Mouse (Mus musculus): ENCODE results near the gene Tssk1. TPM values are rescaled to one million over a fixed set of nuclear protein-coding genes. Genes with fewer than 3 reads are reported as not detected.

The Tssk1 gene
- polyA plus RNA-seq (2012): not detected in 2 replicates

DNA sequence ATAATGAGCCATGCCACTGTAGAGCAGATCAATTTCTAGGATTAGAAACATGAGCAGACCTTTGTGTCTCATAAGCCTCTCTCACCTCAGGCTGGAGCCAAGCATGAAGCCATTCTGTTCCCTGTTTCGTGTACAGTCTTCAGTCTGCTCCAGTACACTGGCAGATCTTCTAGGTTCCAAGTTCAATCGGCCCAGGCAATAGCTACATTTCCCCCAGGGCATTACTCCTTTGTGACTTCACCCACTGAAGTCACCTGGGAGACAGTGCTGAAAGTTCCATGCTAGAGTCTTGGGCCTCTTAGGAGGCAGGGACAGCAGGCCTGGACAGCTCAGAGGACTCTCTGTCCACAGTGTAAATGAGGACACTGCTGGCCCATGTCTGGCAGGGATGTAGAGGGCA is at the start of gene Tssk1:
Tssk1 (plus strand) TSS at position 301 of the 400 bp plus-strand sequence.
- H3K9me3 ChIP-seq (ENCODE audit: control insufficient read depth, low read length): no peaks in the 10 kb centered on the region
- H3K27me3 ChIP-seq (ENCODE audit: control insufficient read depth): 0 out of 2 replicates have a peak, but pooled peaks cover 2% of the 10 kb centered on the region
- H3K4me1 ChIP-seq (ENCODE audit: control insufficient read depth): peaks cover 29% of the 10 kb centered on the region
- peaks cover 16% of the 10 kb centered on the region for H3K36me3 ChIP-seq (ENCODE audit: control insufficient read depth)
- H3K4me3 ChIP-seq (replicated peaks): no peak within 1 kb of the TSS
- TF ChIP-seq GATA1 (IDR thresholded peaks at IDR 0.05; ENCODE audit: low read length) (no peak), TAL1 (IDR thresholded peaks at IDR 0.05; ENCODE audit: low read length) (no peak)

DNA sequence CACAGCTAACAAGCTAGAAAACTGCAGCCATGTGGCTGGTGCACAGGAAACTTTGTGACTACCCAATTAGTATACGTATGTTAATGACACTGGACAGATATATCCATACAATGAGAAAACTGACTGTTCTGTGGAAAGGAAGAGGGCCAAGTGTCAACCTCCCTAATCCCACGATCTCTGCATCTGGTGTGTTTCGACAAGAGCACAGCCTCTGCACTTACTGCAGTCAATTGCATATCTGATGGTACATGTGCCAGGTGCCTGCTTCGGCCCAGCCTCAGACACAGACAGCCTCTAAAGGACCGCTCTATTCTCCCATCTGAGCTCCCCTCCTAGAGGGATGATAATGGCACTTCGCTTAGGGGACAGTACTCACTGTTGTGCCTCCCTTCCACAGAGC is 45.6 kb upstream of the Tssk1 start:
- Histone ChIP-seq H3K4me3 (replicated peaks) (no peak overlapping the region), H3K27me3 (ENCODE audit: control insufficient read depth) (no peaks in the 10 kb centered on the region), H3K9me3 (ENCODE audit: control insufficient read depth, low read length) (no peaks in the 10 kb centered on the region), H3K36me3 (ENCODE audit: control insufficient read depth) (peaks cover 93% of the 10 kb centered on the region), H3K4me1 (ENCODE audit: control insufficient read depth) (no peaks in the 10 kb centered on the region)
- TF ChIP-seq GATA1 (IDR thresholded peaks at IDR 0.05; ENCODE audit: low read length) (no peak), TAL1 (IDR thresholded peaks at IDR 0.05; ENCODE audit: low read length) (no peak)

DNA sequence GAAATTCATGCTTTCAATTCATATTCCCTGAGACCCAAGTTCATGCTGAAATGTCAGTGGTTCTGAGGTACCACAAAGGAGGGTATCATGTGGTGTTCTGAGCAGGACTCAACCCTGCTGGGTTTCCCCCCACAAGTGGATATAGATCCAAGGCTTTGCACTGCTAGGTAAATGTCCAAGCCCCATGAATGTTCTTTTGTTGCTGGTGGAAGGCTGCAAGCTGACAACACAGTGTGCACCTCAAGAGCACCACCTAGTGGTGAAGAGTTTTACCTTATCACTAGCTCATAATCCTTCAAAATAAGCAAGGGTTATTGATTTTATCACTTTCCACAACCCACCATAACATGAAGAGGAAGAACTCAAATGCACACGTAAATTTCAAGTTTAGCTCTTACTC is 45.1 kb upstream of the Tssk1 start:
- H3K4me1 ChIP-seq (ENCODE audit: control insufficient read depth): no peaks in the 10 kb centered on the region
- H3K4me3 ChIP-seq (replicated peaks): no peak overlapping the region
- peaks cover 92% of the 10 kb centered on the region for H3K36me3 ChIP-seq (ENCODE audit: control insufficient read depth)
- no peak for TF ChIP-seq TAL1 (IDR thresholded peaks at IDR 0.05; ENCODE audit: low read length)
- no peaks in the 10 kb centered on the region for H3K27me3 ChIP-seq (ENCODE audit: control insufficient read depth)
- H3K9me3 ChIP-seq (ENCODE audit: control insufficient read depth, low read length): no peaks in the 10 kb centered on the region

DNA sequence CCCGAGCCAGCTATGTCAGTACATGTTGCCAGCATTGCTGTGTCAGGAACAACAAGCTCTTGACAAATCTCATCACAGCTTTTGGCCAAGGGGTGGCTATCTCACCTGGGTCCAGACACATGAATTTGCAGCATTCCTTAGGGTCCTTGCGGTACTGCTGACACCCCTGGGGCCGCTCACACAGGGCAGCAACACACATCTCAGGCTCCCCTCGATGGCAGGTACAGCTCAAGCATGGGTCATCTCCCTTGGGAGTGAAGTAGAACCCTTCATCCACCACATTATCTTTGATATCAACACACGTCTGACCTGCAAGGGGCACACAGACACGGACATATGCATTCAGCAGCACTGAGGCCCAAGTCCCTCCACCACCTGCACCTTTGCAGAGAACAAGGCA is 44.5 kb upstream of the Tssk1 start:
- H3K4me1 ChIP-seq (ENCODE audit: control insufficient read depth): no peaks in the 10 kb centered on the region
- TF ChIP-seq GATA1 (IDR thresholded peaks at IDR 0.05; ENCODE audit: low read length): no peak
- no peak for TF ChIP-seq TAL1 (IDR thresholded peaks at IDR 0.05; ENCODE audit: low read length)
- H3K4me3 ChIP-seq (replicated peaks): no peak overlapping the region
- peaks cover 92% of the 10 kb centered on the region for H3K36me3 ChIP-seq (ENCODE audit: control insufficient read depth)
- no peaks in the 10 kb centered on the region for H3K27me3 ChIP-seq (ENCODE audit: control insufficient read depth)
- no peaks in the 10 kb centered on the region for H3K9me3 ChIP-seq (ENCODE audit: control insufficient read depth, low read length)

DNA sequence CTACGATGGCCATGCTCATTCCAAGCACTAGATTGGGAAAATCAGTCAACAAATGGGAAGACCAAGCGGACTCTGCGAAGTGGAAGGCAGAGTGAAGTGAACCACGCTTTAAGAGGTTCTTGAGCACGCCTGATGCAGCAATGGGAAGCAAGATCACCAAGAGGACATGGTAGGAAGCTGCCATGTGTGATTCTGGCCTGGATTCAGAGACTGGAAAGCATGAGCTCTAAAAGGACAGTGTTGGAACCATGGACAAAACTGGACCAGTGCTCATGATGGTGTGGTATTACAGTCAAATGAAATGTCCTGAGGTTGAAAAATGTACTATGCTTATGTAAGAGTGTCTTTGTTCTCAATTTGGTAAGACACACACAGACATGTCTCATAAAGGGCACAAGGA is 42.7 kb upstream of the Tssk1 start:
- Histone ChIP-seq H3K4me1 (ENCODE audit: control insufficient read depth) (no peaks in the 10 kb centered on the region), H3K9me3 (ENCODE audit: control insufficient read depth, low read length) (no peaks in the 10 kb centered on the region), H3K36me3 (ENCODE audit: control insufficient read depth) (peaks cover 89% of the 10 kb centered on the region), H3K4me3 (replicated peaks) (no peak overlapping the region), H3K27me3 (ENCODE audit: control insufficient read depth) (no peaks in the 10 kb centered on the region)
- TF ChIP-seq TAL1 (IDR thresholded peaks at IDR 0.05; ENCODE audit: low read length) (no peak), GATA1 (IDR thresholded peaks at IDR 0.05; ENCODE audit: low read length) (no peak)

DNA sequence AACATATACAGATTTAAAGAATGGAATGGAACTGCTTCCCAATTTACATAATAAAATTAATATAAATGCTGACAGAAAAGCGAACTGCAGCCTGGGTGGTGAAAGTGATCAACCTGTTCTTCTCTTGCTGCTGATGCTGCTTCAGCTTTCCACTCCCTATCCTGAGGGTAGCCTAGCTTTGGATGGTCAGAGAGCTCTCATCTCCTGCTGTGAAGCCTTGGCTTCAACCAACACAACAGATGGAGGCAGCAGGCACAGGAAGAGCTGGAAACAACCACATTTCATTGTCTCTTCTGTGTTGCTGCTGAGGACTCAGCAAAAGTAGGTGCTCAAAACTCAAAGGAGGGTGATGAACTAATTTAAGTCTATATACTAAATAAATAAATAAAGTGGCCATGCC is 42.2 kb upstream of the Tssk1 start:
- H3K4me1 ChIP-seq (ENCODE audit: control insufficient read depth): no peaks in the 10 kb centered on the region
- no peak overlapping the region for H3K4me3 ChIP-seq (replicated peaks)
- no peaks in the 10 kb centered on the region for H3K27me3 ChIP-seq (ENCODE audit: control insufficient read depth)
- peaks cover 89% of the 10 kb centered on the region for H3K36me3 ChIP-seq (ENCODE audit: control insufficient read depth)
- no peaks in the 10 kb centered on the region for H3K9me3 ChIP-seq (ENCODE audit: control insufficient read depth, low read length)
- TF ChIP-seq TAL1 (IDR thresholded peaks at IDR 0.05; ENCODE audit: low read length) (no peak), GATA1 (IDR thresholded peaks at IDR 0.05; ENCODE audit: low read length) (no peak)

DNA sequence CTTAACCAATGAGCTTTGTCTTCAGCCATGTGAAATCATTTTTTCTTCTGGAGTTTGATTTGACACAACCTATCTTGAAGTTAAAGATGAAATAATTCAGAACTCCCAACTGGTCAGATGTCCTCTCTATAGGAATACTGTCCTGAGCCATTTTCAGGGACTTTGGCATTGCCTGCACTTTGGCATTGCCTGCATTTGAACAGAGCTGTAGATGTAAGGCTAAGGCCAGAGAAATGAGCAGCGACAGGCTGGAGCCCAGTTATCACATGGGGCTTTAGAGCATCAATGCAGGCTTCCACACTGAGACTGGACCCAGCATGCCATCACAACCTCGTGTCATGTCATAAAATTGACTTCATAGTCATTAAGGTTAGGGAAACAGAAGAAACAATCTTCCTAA is 40.8 kb upstream of the Tssk1 start:
- no peak overlapping the region for H3K4me3 ChIP-seq (replicated peaks)
- H3K4me1 ChIP-seq (ENCODE audit: control insufficient read depth): no peaks in the 10 kb centered on the region
- TF ChIP-seq TAL1 (IDR thresholded peaks at IDR 0.05; ENCODE audit: low read length) (no peak), GATA1 (IDR thresholded peaks at IDR 0.05; ENCODE audit: low read length) (no peak)
- no peaks in the 10 kb centered on the region for H3K27me3 ChIP-seq (ENCODE audit: control insufficient read depth)
- peaks cover 89% of the 10 kb centered on the region for H3K36me3 ChIP-seq (ENCODE audit: control insufficient read depth)
- no peaks in the 10 kb centered on the region for H3K9me3 ChIP-seq (ENCODE audit: control insufficient read depth, low read length)

DNA sequence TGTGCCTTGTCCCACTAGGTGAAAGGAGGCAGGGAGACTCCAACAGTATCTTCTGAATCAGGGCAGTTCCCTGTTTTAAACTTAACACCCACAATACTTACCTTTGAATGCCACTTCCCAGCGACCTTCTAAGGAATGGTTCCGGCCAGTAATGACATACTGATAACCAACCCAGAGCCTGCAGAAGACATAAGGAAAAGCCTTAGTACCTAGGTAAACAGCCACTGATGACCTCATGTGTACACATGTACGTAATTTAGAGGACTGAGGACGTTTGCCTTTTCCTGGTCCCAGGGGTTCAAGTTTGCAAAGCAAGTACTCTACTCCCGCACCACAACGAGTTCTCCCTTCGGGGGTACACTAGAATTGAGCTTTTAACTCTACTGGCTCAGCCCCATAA is 36.9 kb upstream of the Tssk1 start:
- TF ChIP-seq TAL1 (IDR thresholded peaks at IDR 0.05; ENCODE audit: low read length) (no peak), GATA1 (IDR thresholded peaks at IDR 0.05; ENCODE audit: low read length) (no peak)
- no peaks in the 10 kb centered on the region for H3K4me1 ChIP-seq (ENCODE audit: control insufficient read depth)
- H3K9me3 ChIP-seq (ENCODE audit: control insufficient read depth, low read length): no peaks in the 10 kb centered on the region
- peaks cover 84% of the 10 kb centered on the region for H3K36me3 ChIP-seq (ENCODE audit: control insufficient read depth)
- H3K4me3 ChIP-seq (replicated peaks): no peak overlapping the region
- H3K27me3 ChIP-seq (ENCODE audit: control insufficient read depth): no peaks in the 10 kb centered on the region

DNA sequence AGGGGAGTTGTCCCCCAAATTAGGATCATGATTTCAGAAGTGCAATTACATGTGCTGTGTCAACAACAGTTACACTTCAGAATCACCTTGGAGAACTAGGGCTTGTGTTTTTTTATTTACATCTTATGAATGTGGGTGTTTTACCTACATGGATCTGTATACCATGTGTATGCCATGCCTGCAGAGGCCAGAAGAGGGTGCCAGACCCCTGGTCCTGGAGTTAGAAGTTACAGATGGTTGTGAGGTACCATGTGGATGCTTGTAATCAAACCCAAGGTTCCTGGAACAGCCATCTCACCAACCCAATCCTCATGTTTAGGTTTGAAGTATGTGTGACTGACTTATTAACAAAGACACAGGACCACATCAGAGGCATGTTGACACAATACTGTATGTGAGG is 35.4 kb upstream of the Tssk1 start:
- Histone ChIP-seq H3K4me1 (ENCODE audit: control insufficient read depth) (no peaks in the 10 kb centered on the region), H3K9me3 (ENCODE audit: control insufficient read depth, low read length) (no peaks in the 10 kb centered on the region), H3K36me3 (ENCODE audit: control insufficient read depth) (peaks cover 79% of the 10 kb centered on the region), H3K27me3 (ENCODE audit: control insufficient read depth) (no peaks in the 10 kb centered on the region), H3K4me3 (replicated peaks) (no peak overlapping the region)
- TF ChIP-seq GATA1 (IDR thresholded peaks at IDR 0.05; ENCODE audit: low read length) (no peak), TAL1 (IDR thresholded peaks at IDR 0.05; ENCODE audit: low read length) (no peak)

DNA sequence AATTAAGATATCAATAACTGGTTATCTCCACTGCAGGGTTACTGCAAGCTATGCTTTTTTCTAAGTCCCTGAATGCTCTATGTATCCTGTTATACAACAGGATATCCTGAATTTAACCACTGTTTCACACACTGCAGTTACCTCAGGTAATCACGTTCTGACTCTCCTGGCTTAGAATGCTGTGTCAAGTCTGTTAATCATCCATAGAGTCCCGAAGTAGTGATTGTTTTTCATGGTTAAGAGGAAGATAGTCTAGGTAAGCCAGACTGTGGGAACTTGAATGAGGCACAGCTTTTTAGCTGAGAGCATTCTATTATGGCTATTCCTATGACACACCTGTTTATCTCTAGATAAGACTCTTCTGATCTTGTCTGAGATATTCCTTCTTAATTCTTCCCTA is 28.7 kb upstream of the Tssk1 start:
- peaks cover 62% of the 10 kb centered on the region for H3K36me3 ChIP-seq (ENCODE audit: control insufficient read depth)
- TF ChIP-seq GATA1 (IDR thresholded peaks at IDR 0.05; ENCODE audit: low read length) (no peak), TAL1 (IDR thresholded peaks at IDR 0.05; ENCODE audit: low read length) (no peak)
- peaks cover 17% of the 10 kb centered on the region for H3K4me1 ChIP-seq (ENCODE audit: control insufficient read depth)
- no peak overlapping the region for H3K4me3 ChIP-seq (replicated peaks)
- no peaks in the 10 kb centered on the region for H3K9me3 ChIP-seq (ENCODE audit: control insufficient read depth, low read length)
- H3K27me3 ChIP-seq (ENCODE audit: control insufficient read depth): no peaks in the 10 kb centered on the region
